Mouse (Mus musculus) small intestine, adult 2 months (tissue): ENCODE data around the gene Dtymk.

Experiments
- CTCF ChIP-seq: fragments of 200-500 bp; IDR thresholded peaks from 2 replicates; pipeline ENCODE4 v1.5.1; 2012; ENCODE audit warnings: low read depth, mild to moderate bottlenecking, control low read depth, inconsistent platforms, low read length, moderate library complexity, mixed read lengths; ENCODE audit not compliant: insufficient replicate concordance, insufficient read length; ENCODE audit errors: extremely low read depth
- POLR2A ChIP-seq: fragments of 200-500 bp; IDR thresholded peaks from 2 replicates; pipeline ENCODE4 v1.6.1; 2012; ENCODE audit warnings: low read depth, mild to moderate bottlenecking, control low read depth, inconsistent platforms, low read length, moderate library complexity

DNA sequence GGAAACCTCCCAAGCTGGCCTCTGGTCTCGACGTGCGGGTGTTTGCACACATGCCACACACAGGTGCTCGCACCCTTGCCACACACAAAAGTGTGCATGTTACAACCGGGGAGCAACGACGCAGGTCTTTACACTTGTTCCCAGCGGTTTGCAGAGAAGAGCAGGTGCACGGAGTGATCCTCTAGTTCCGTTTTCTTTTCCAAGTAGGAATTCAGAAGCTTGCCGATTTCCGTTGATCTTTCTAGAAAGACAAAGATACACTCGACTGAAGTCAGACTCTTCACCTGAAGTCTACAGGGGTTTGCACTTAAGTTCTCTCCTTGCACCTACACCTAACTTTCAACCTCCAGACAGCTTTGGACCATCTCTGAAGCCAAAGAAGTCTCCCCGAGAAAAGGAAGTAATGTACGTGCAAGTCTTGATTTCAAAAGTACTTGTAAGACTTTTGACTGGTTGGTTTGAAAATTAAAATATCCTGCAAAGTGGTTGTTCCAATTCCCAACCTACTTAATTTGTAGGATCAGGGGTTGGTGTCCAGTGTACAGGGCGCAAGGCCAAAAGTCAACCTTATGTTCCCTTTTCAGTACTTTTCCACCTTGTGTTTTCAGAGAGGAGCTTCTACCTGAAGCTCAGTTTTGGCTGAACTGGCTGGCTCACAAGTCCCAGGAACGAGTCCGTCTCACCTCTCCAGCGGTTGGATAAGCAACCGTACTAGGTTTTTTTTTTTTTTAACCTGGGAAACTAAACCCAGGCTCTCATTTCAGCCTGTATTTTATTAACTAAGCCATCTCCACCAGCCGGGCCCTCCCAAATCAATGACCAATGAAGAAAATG is 847 bp downstream of the Dtymk start:
- TF ChIP-seq CTCF (no peak), POLR2A (no peak)
